In genomic region chr12:85113337-85113736, GRCm38 (mm10) we compare ENCODE assay signal across 17 mouse cellular contexts. TPM values are rescaled to one million over a fixed set of nuclear protein-coding genes. Genes with fewer than 3 reads are reported as not detected.
A peak's percentile ranks its signal among the peaks of the same experiment; 100 is the strongest.
DNase-seq lines count a peak whose midpoint lies in the region; ATAC-seq lines count a peak whose summit lies in the region.
"Had no signal": no experiment of that assay in that cellular context is flagged by ENCODE, and none has a peak within 500 bp of the region (broad histone marks: within the 10 kb centered on the region; RNA-seq: fewer than 3 reads in every experiment).

No protein-coding gene starts in this region.

- 70% methylated on average over 3 of the region's 3 CpGs for WGBS in heart, embryonic 12.5 days
- WGBS in liver, embryonic 11.5 days: 89% methylated on average over 3 of the region's 3 CpGs

- H3K4me1 ChIP-seq in heart, embryonic 12.5 days (replicated peaks): peaks cover 43% of the 10 kb centered on the region
- H3K4me1 ChIP-seq in megakaryocyte, embryonic 14.5 days: peaks cover 77% of the 10 kb centered on the region
- H3K4me1 ChIP-seq in liver, embryonic 11.5 days (replicated peaks; ENCODE audit: control insufficient read depth, insufficient read depth, low read length): peaks cover 32% of the 10 kb centered on the region

- no peak overlapping the region for H3K4me3 ChIP-seq in heart, embryonic 12.5 days
- peak overlapping the region; percentile 42 for H3K4me3 ChIP-seq in megakaryocyte, embryonic 14.5 days (replicated peaks)
- peak overlapping the region; percentile 78 for H3K4me3 ChIP-seq in liver, embryonic 11.5 days (ENCODE audit: low read depth, low read length)
- H3K4me3 ChIP-seq: embryonic facial prominence, embryonic 15.5 days; forebrain, embryonic 15.5 days had no signal

- H3K27ac ChIP-seq in heart, embryonic 12.5 days (ENCODE audit: poor library complexity, severe bottlenecking): peak overlapping the region; percentile 61
- peak overlapping the region; percentile 14; the same call in 1 of the 2 replicates for H3K27ac ChIP-seq in liver, embryonic 11.5 days (ENCODE audit: low read depth, low read length)
- H3K27ac ChIP-seq: embryonic facial prominence, embryonic 15.5 days; forebrain, embryonic 15.5 days had no signal

- DNase-seq in heart, adult 8-10 months (ENCODE audit: low spot score): no peak
- DNase-seq in liver, embryonic 11.5 days (ENCODE audit: low spot score): no peak
- no peak for DNase-seq in right cerebral cortex, adult 2 months (ENCODE audit: low spot score in 2 of 2)
- no peak for DNase-seq in retina, embryonic 14.5 days (ENCODE audit: low spot score)
- DNase-seq in urinary bladder, adult 18-20 months (ENCODE audit: low spot score in 2 of 2): no peak
- DNase-seq: adrenal gland, adult 8-10 months; cerebellum, adult 2 months; gastrocnemius, postnatal 10 days; right cerebral cortex, postnatal 25 days; thymus, postnatal 25 days had no signal

- no peaks in the 10 kb centered on the region for H3K9me3 ChIP-seq in heart, embryonic 12.5 days (replicated peaks)
- H3K9me3 ChIP-seq in megakaryocyte, embryonic 14.5 days: no peaks in the 10 kb centered on the region
- no peaks in the 10 kb centered on the region for H3K9me3 ChIP-seq in liver, embryonic 11.5 days (ENCODE audit: control insufficient read depth, low read length)
- H3K9me3 ChIP-seq: embryonic facial prominence, embryonic 15.5 days; forebrain, embryonic 15.5 days had no signal

- H3K36me3 ChIP-seq in heart, embryonic 12.5 days: peaks cover 27% of the 10 kb centered on the region
- peaks cover 47% of the 10 kb centered on the region for H3K36me3 ChIP-seq in megakaryocyte, embryonic 14.5 days (replicated peaks; ENCODE audit: low read length)
- peaks cover 9% of the 10 kb centered on the region; the same call in 1 of the 2 replicates for H3K36me3 ChIP-seq in liver, embryonic 11.5 days (ENCODE audit: control insufficient read depth, insufficient read depth, low read length)

- H3K27me3 ChIP-seq in heart, embryonic 12.5 days (replicated peaks): no peaks in the 10 kb centered on the region
- no peaks in the 10 kb centered on the region for H3K27me3 ChIP-seq in megakaryocyte, embryonic 14.5 days (replicated peaks)
- H3K27me3 ChIP-seq in liver, embryonic 11.5 days (replicated peaks; ENCODE audit: control insufficient read depth, insufficient read depth, low read length): no peaks in the 10 kb centered on the region
- H3K27me3 ChIP-seq: embryonic facial prominence, embryonic 15.5 days; forebrain, embryonic 15.5 days had no signal

- no peak for ATAC-seq in heart, embryonic 12.5 days (ENCODE audit: insufficient number of reproducible peaks, low FRiP score)
- no peak for ATAC-seq in megakaryocyte, adult 5-6 weeks (ENCODE audit: poor library complexity, severe bottlenecking)
- ATAC-seq in liver, embryonic 11.5 days (replicated peaks; ENCODE audit: low FRiP score): no peak
- ATAC-seq: forebrain, embryonic 15.5 days; lung, postnatal 0 days had no signal

- H3K9ac ChIP-seq in heart, embryonic 12.5 days: no peak overlapping the region
- H3K9ac ChIP-seq in liver, embryonic 11.5 days (ENCODE audit: low read depth, low read length): peak overlapping the region; percentile 5; the same call in 1 of the 2 replicates
- H3K9ac ChIP-seq: embryonic facial prominence, embryonic 15.5 days; forebrain, embryonic 15.5 days had no signal

- H3K4me2 ChIP-seq in heart, embryonic 12.5 days: 0 out of 2 replicates have a peak overlapping the region, but pooled peaks have one; percentile 15
- H3K4me2 ChIP-seq in liver, embryonic 11.5 days: peak overlapping the region; percentile 72
- H3K4me2 ChIP-seq: forebrain, embryonic 15.5 days; midbrain, embryonic 11.5 days had no signal

RNA-seq across cellular contexts. Expression of gene Dlst, which starts 2.7 kb away (rescaled TPM):
- 197 and 203 TPM in 2 replicates for polyA plus RNA-seq in heart, embryonic 12.5 days (2016; fragmentation: Nextera tagmentation; extraction: Ambion mirVana)
- total RNA-seq in heart, adult 8-10 months (2022): 100 to 1,000 TPM; 715 to 820 (median 788) TPM
- 187 and 398 TPM in 2 replicates for polyA plus RNA-seq in megakaryocyte, embryonic 14.5 days (2012; ENCODE audit: insufficient read depth, low replicate concordance)
- 68.1 and 91.8 TPM in 2 replicates for total RNA-seq in megakaryocyte, adult 5-6 weeks (2015)
- total RNA-seq in megakaryocyte, adult 5-6 weeks (2017): 166 and 175 TPM in 2 replicates
- polyA plus RNA-seq in liver, embryonic 11.5 days (2014; fragmentation: Nextera tagmentation; extraction: Ambion mirVana): 139 and 143 TPM in 2 replicates

RNA-seq across cellular contexts. Expression of gene Prox2, which starts 2.8 kb away (rescaled TPM):
- 1.1 and 2.8 TPM in 2 replicates for polyA plus RNA-seq in heart, embryonic 12.5 days (2016; fragmentation: Nextera tagmentation; extraction: Ambion mirVana)
- 1 to 10 TPM; 1.1 to 3.0 (median 1.8) TPM for total RNA-seq in heart, adult 8-10 months (2022)
- polyA plus RNA-seq in megakaryocyte, embryonic 14.5 days (2012; ENCODE audit: insufficient read depth, low replicate concordance): 2.2 TPM in 2 replicates
- 1.6 and 3.1 TPM in 2 replicates for total RNA-seq in megakaryocyte, adult 5-6 weeks (2015)
- total RNA-seq in megakaryocyte, adult 5-6 weeks (2017): 2.0 and 6.0 TPM in 2 replicates
- polyA plus RNA-seq in liver, embryonic 11.5 days (2014; fragmentation: Nextera tagmentation; extraction: Ambion mirVana): 3.8 and 4.3 TPM in 2 replicates

RNA-seq across cellular contexts. Expression of gene Rps6kl1, which starts 37.7 kb away (rescaled TPM):
- 1.2 and 1.6 TPM in 2 replicates for polyA plus RNA-seq in heart, embryonic 12.5 days (2016; fragmentation: Nextera tagmentation; extraction: Ambion mirVana)
- 1 to 10 TPM; 1.7 to 3.5 (median 2.8) TPM for total RNA-seq in heart, adult 8-10 months (2022)
- 0.68 TPM in 1 of 2 replicates, not detected in the other for polyA plus RNA-seq in megakaryocyte, embryonic 14.5 days (2012; ENCODE audit: insufficient read depth, low replicate concordance)
- total RNA-seq in megakaryocyte, adult 5-6 weeks (2015): 0.04 TPM in 1 of 2 replicates, not detected in the other
- 0.15 TPM in 1 of 2 replicates, not detected in the other for total RNA-seq in megakaryocyte, adult 5-6 weeks (2017)
- polyA plus RNA-seq in liver, embryonic 11.5 days (2014; fragmentation: Nextera tagmentation; extraction: Ambion mirVana): 0.99 and 1.1 TPM in 2 replicates
